Mouse (Mus musculus) midbrain, embryonic 15.5 days (tissue): ENCODE data around the gene Cpne6. TPM values are rescaled to one million over a fixed set of nuclear protein-coding genes. Genes with fewer than 3 reads are reported as not detected.

Experiments
- ATAC-seq: fragments of 200-750 bp; cut with Nextera tagmentation; replicated peaks from 2 replicates; pipeline ENCODE4 v1.8.0; 2017; ENCODE audit warnings: moderate TSS enrichment
- H3K27ac ChIP-seq: fragments of 300-500 bp; sonication (generic); 2 replicates; pipeline ENCODE4 v1.5.1; 2015; ENCODE audit warnings: mild to moderate bottlenecking, inconsistent platforms
- H3K27me3 ChIP-seq: fragments of 300-500 bp; sonication (generic); replicated peaks from 2 replicates; pipeline ENCODE4 v1.6.1; 2015; ENCODE audit warnings: inconsistent platforms
- H3K36me3 ChIP-seq: fragments of 300-500 bp; sonication (generic); replicated peaks from 2 replicates; pipeline ENCODE4 v1.6.1; 2015; ENCODE audit warnings: inconsistent platforms
- H3K4me1 ChIP-seq: fragments of 300-500 bp; sonication (generic); 2 replicates; pipeline ENCODE4 v1.6.1; 2015; ENCODE audit warnings: inconsistent platforms
- H3K4me2 ChIP-seq: fragments of 300-500 bp; sonication (generic); 2 replicates; pipeline ENCODE4 v1.6.1; 2015; ENCODE audit warnings: inconsistent platforms, mild to moderate bottlenecking, moderate library complexity
- H3K4me3 ChIP-seq: fragments of 300-500 bp; sonication (generic); 2 replicates; pipeline ENCODE4 v1.5.1; 2015; ENCODE audit warnings: mild to moderate bottlenecking, inconsistent platforms
- H3K9ac ChIP-seq: fragments of 300-500 bp; sonication (generic); 2 replicates; pipeline ENCODE4 v1.6.1; 2015; ENCODE audit warnings: mild to moderate bottlenecking, inconsistent platforms
- H3K9me3 ChIP-seq: fragments of 300-500 bp; sonication (generic); 2 replicates; pipeline ENCODE4 v1.6.1; 2016; ENCODE audit warnings: inconsistent platforms
- WGBS: fragments of 180-500 bp; shearing (Covaris S2); methylation state at CpG from one replicate; pipeline ENCODE4 v1.1.7; 2015; ENCODE audit warnings: mixed read lengths; 5-methylcytosine and 5-hydroxymethylcytosine counted together
- polyA plus RNA-seq: library from polyadenylated mRNA; unstranded; fragments of >200 nt; fragmentation: Nextera tagmentation; extraction: Ambion mirVana; gene quantifications from 2 replicates; pipeline ENCODE4 v1.2.1, GENCODE M21; 2015

Gene Cpne6
- polyA plus RNA-seq, 1 experiment from 2014 or later, result 1.9 TPM

- peak; percentile 89 for ATAC-seq
- Histone ChIP-seq H3K4me3 (peak within 1 kb of the TSS; percentile 52), H3K36me3 (no peaks in the 10 kb centered on the region; the same call in 1 of the 2 replicates), H3K27me3 (no peaks in the 10 kb centered on the region), H3K4me1 (peaks cover 20% of the 10 kb centered on the region), H3K9me3 (no peaks in the 10 kb centered on the region), H3K27ac (peak within 1 kb of the TSS; percentile 89), H3K9ac (peak within 1 kb of the TSS; percentile 79), H3K4me2 (peak within 1 kb of the TSS; percentile 92)
- 1% methylated on average over 32 of the region's 32 CpGs for WGBS
Measured at GRCm38 (mm10) chr14:55540067-55540786, 30.0 kb downstream of the Cpne6 start, which contains the start of gene Pck2. TSS of gene Pck2 (plus strand) at chr14:55540266.

GRCm38 (mm10) chr14:55540787-55541321 lies 30.6 kb downstream of the Cpne6 start:
- Histone ChIP-seq H3K9ac (peak overlapping the region; percentile 79), H3K4me1 (peaks cover 20% of the 10 kb centered on the region), H3K36me3 (peaks cover 3% of the 10 kb centered on the region; the same call in 1 of the 2 replicates), H3K4me3 (peak overlapping the region; percentile 52), H3K27me3 (no peaks in the 10 kb centered on the region), H3K9me3 (no peaks in the 10 kb centered on the region), H3K4me2 (peak overlapping the region; percentile 92), H3K27ac (peak overlapping the region; percentile 89)
- WGBS, result 4% methylated on average over 10 of the region's 10 CpGs
- peak; percentile 60 for ATAC-seq

GRCm38 (mm10) chr14:55542268-55542667 lies 32.0 kb downstream of the Cpne6 start:
- Histone ChIP-seq H3K27me3 (no peaks in the 10 kb centered on the region), H3K9ac (no peak overlapping the region), H3K27ac (no peak overlapping the region), H3K9me3 (no peaks in the 10 kb centered on the region), H3K4me3 (no peak overlapping the region), H3K4me1 (peaks cover 20% of the 10 kb centered on the region), H3K36me3 (peaks cover 3% of the 10 kb centered on the region; the same call in 1 of the 2 replicates), H3K4me2 (no peak overlapping the region)
- ATAC-seq, result no peak
- 95% methylated on average over 12 of the region's 12 CpGs for WGBS

DNA sequence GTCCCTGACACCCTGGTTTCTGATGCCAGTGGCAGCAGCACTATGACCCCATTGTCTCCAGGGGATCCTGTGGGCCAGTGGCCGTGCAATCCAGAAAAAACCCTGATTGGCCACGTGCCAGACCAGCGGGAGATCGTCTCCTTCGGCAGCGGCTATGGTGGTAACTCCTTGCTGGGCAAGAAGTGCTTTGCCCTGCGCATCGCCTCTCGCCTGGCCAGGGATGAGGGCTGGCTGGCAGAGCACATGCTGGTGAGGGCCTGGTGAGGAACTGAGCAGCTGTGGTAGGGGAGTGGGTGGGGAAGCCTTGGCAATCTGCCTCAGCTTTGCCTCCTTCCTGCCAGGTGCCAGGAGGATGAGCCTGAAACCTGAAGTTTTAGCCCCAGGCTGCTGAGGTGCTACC lies 34.1 kb downstream of the Cpne6 start:
- H3K4me3 ChIP-seq, result no peak overlapping the region
- no peak for ATAC-seq
- peaks cover 16% of the 10 kb centered on the region; the same call in 1 of the 2 replicates for H3K36me3 ChIP-seq
- H3K27me3 ChIP-seq, result no peaks in the 10 kb centered on the region
- WGBS, result 74% methylated on average over 9 of the region's 9 CpGs
- H3K4me2 ChIP-seq, result no peak overlapping the region
- H3K4me1 ChIP-seq, result peaks cover 20% of the 10 kb centered on the region
- H3K9ac ChIP-seq, result no peak overlapping the region
- no peaks in the 10 kb centered on the region for H3K9me3 ChIP-seq
- no peak overlapping the region for H3K27ac ChIP-seq

GRCm38 (mm10) chr14:55550191-55550590 lies 39.9 kb downstream of the Cpne6 start:
- H3K27me3 ChIP-seq, result no peaks in the 10 kb centered on the region
- no peaks in the 10 kb centered on the region for H3K9me3 ChIP-seq
- H3K27ac ChIP-seq, result no peak overlapping the region
- no peak overlapping the region for H3K4me3 ChIP-seq
- 79% methylated on average over 6 of the region's 6 CpGs for WGBS
- H3K9ac ChIP-seq, result no peak overlapping the region
- no peak overlapping the region for H3K4me2 ChIP-seq
- ATAC-seq, result no peak
- H3K4me1 ChIP-seq, result no peaks in the 10 kb centered on the region
- 0 out of 2 replicates have a peak, but pooled peaks cover 16% of the 10 kb centered on the region for H3K36me3 ChIP-seq

GRCm38 (mm10) chr14:55551347-55551746 lies 41.1 kb downstream of the Cpne6 start:
- Histone ChIP-seq H3K27me3 (no peaks in the 10 kb centered on the region), H3K4me2 (no peak overlapping the region), H3K36me3 (0 out of 2 replicates have a peak, but pooled peaks cover 12% of the 10 kb centered on the region), H3K9me3 (no peaks in the 10 kb centered on the region), H3K9ac (no peak overlapping the region), H3K4me3 (no peak overlapping the region), H3K27ac (no peak overlapping the region), H3K4me1 (no peaks in the 10 kb centered on the region)
- ATAC-seq, result no peak
- 63% methylated on average over 5 of the region's 5 CpGs for WGBS

DNA sequence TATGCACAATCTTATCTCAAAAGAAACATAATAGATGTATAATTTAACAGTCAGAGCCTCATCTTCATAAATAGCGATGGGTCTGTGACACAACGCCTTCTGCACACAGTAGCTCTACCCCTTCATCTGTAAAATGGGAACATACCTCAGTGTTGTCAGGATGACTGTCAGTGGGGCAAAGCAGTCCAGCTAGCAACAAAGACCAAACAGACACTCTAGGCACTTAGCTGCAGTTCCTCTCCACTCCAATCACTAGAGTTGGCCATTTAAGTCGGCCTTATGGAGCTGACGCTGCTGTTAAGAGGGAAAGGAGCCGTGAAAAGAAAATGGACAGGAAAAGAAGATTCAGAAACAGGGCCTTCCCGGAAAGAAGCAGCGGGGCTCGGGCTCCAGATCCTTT lies 41.5 kb downstream of the Cpne6 start:
- Histone ChIP-seq H3K9me3 (no peaks in the 10 kb centered on the region), H3K27ac (no peak overlapping the region), H3K4me3 (no peak overlapping the region), H3K4me2 (no peak overlapping the region), H3K27me3 (no peaks in the 10 kb centered on the region), H3K9ac (no peak overlapping the region), H3K36me3 (0 out of 2 replicates have a peak, but pooled peaks cover 12% of the 10 kb centered on the region), H3K4me1 (peaks cover under 1% of the 10 kb centered on the region; the same call in 1 of the 2 replicates)
- ATAC-seq, result no peak
- 83% methylated on average over 8 of the region's 8 CpGs for WGBS

DNA sequence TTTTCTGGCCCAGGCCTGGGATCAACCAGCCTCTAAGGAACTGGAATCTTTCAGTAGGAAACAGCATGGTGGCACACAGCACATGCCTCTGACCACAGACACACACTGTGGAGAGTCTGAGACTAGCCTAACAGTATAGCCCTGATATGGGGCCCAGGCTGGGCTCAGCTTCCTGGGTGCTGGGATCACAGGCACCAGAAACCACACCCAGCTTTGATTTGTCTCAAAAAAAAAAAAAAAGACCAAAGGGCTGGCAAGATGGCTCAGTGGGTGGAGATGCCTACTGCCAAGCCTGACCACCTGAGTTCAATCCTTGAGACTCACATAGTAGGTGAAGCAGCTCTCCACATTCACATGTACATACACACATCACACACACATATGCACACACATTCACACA lies 44.4 kb downstream of the Cpne6 start:
- Histone ChIP-seq H3K27ac (no peak overlapping the region), H3K4me2 (no peak overlapping the region), H3K4me1 (peaks cover 9% of the 10 kb centered on the region), H3K9me3 (no peaks in the 10 kb centered on the region), H3K27me3 (no peaks in the 10 kb centered on the region), H3K9ac (no peak overlapping the region), H3K4me3 (no peak overlapping the region), H3K36me3 (no peaks in the 10 kb centered on the region)
- ATAC-seq, result no peak

DNA sequence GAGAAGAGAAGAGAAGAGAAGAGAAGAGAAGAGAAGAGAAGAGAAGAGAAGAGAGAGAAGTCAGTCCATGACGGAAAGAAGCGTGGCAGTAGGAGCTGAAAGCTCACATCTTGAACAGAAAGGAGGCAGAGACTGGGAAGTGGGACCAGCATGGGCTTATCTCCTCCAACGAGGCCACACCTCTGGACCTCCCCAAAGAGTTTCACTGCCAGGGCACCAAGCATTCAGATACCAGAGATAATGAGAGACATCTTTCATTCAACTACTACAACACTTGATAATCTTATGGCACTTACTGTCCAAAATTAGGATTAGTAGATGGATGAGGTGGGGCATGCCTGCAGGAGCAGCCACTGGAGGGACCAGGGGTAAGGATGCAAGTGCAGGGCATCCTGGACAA lies 45.5 kb downstream of the Cpne6 start:
- H3K4me1 ChIP-seq, result peaks cover 9% of the 10 kb centered on the region
- no peak overlapping the region for H3K4me3 ChIP-seq
- H3K4me2 ChIP-seq, result no peak overlapping the region
- H3K27me3 ChIP-seq, result no peaks in the 10 kb centered on the region
- no peak for ATAC-seq
- no peak overlapping the region for H3K27ac ChIP-seq
- H3K36me3 ChIP-seq, result no peaks in the 10 kb centered on the region
- WGBS, result 78% methylated on average over 3 of the region's 3 CpGs
- no peak overlapping the region for H3K9ac ChIP-seq
- no peaks in the 10 kb centered on the region for H3K9me3 ChIP-seq

GRCm38 (mm10) chr14:55557003-55557402 lies 46.8 kb downstream of the Cpne6 start:
- ATAC-seq, result no peak
- 32% methylated on average over 5 of the region's 5 CpGs for WGBS
- Histone ChIP-seq H3K9me3 (no peaks in the 10 kb centered on the region), H3K27me3 (no peaks in the 10 kb centered on the region), H3K4me1 (peaks cover 20% of the 10 kb centered on the region), H3K27ac (no peak overlapping the region), H3K36me3 (no peaks in the 10 kb centered on the region), H3K4me2 (no peak overlapping the region), H3K4me3 (no peak overlapping the region), H3K9ac (no peak overlapping the region)

- Histone ChIP-seq H3K36me3 (no peaks in the 10 kb centered on the region), H3K4me2 (no peak overlapping the region), H3K9ac (no peak overlapping the region), H3K27ac (no peak overlapping the region), H3K27me3 (no peaks in the 10 kb centered on the region), H3K4me1 (peaks cover 26% of the 10 kb centered on the region), H3K4me3 (no peak overlapping the region), H3K9me3 (no peaks in the 10 kb centered on the region)
- no peak for ATAC-seq
- 89% methylated on average over 3 of the region's 3 CpGs for WGBS
Measured at GRCm38 (mm10) chr14:55557587-55557986, 47.3 kb downstream of the Cpne6 start.

- ATAC-seq, result no peak
- peaks cover 29% of the 10 kb centered on the region for H3K4me1 ChIP-seq
- no peaks in the 10 kb centered on the region for H3K9me3 ChIP-seq
- H3K4me2 ChIP-seq, result peak overlapping the region; percentile 73
- H3K27ac ChIP-seq, result peak overlapping the region; percentile 99; the same call in 1 of the 2 replicates
- H3K36me3 ChIP-seq, result no peaks in the 10 kb centered on the region
- H3K9ac ChIP-seq, result 0 out of 2 replicates have a peak overlapping the region, but pooled peaks have one; percentile 87
- H3K27me3 ChIP-seq, result no peaks in the 10 kb centered on the region
- 60% methylated on average over 6 of the region's 6 CpGs for WGBS
- peak overlapping the region; percentile 57 for H3K4me3 ChIP-seq
Measured at GRCm38 (mm10) chr14:55558740-55559448, 48.6 kb downstream of the Cpne6 start.
